Mouse (Mus musculus) myocyte (in vitro differentiated cells): Measurements from ENCODE around the gene Ppbp.

ENCODE experiments used
- E2F4 ChIP-seq: IDR thresholded peaks from one replicate; pipeline ENCODE4 v1.6.1; 2011; ENCODE audit warnings: mild to moderate bottlenecking, control low read depth, moderate library complexity; ENCODE audit not compliant: insufficient read depth
- MAX ChIP-seq: IDR thresholded peaks from one replicate; pipeline ENCODE4 v1.6.1; 2011; ENCODE audit warnings: low read depth, mild to moderate bottlenecking, control low read depth
- MYOD1 ChIP-seq, 3 experiments: IDR thresholded peaks; one replicate each; pipeline ENCODE4 v1.6.1; 2011; ENCODE audit warnings: control low read depth in 2 of 3, low read depth in 2 of 3, mild to moderate bottlenecking in 2 of 3, moderate library complexity in 1 of 3; ENCODE audit not compliant: insufficient read length in 2 of 3, control insufficient read depth in 1 of 3
- MYOG ChIP-seq, 3 experiments: IDR thresholded peaks; one replicate each; pipeline ENCODE4 v1.6.1; 2011; ENCODE audit warnings: control low read depth in 2 of 3, low read depth in 2 of 3, mild to moderate bottlenecking in 2 of 3; ENCODE audit not compliant: insufficient read length in 2 of 3, control insufficient read depth in 1 of 3, insufficient read depth in 1 of 3
- POLR2A ChIP-seq: IDR thresholded peaks from one replicate; pipeline ENCODE4 v1.6.1; 2011; ENCODE audit warnings: low read depth, mild to moderate bottlenecking, control low read depth, moderate library complexity; ENCODE audit not compliant: insufficient read length
- POLR2AphosphoS2 ChIP-seq: IDR thresholded peaks from one replicate; pipeline ENCODE4 v1.6.1; 2011; ENCODE audit warnings: low read depth, control low read depth; ENCODE audit not compliant: insufficient read length
- TCF12 ChIP-seq: IDR thresholded peaks from one replicate; pipeline ENCODE4 v1.6.1; 2011; ENCODE audit warnings: mild to moderate bottlenecking, control low read depth; ENCODE audit not compliant: poor library complexity, insufficient read depth, severe bottlenecking
- USF1 ChIP-seq: IDR thresholded peaks from one replicate; pipeline ENCODE4 v1.6.1; 2011; ENCODE audit warnings: low read depth, mild to moderate bottlenecking, control low read depth, moderate library complexity

- TF ChIP-seq POLR2A (no peak), MAX (no peak), USF1 (no peak), E2F4 (no peak), POLR2AphosphoS2 (no peak), MYOD1 (IDR thresholded peaks at IDR 0.05; ENCODE audit: control insufficient read depth in 1 of 3, insufficient read length in 2 of 3, low read depth in 2 of 3) (no peak), MYOG (IDR thresholded peaks at IDR 0.05; ENCODE audit: control insufficient read depth in 1 of 3, insufficient read depth in 1 of 3, insufficient read length in 2 of 3, low read depth in 2 of 3) (no peak), TCF12 (no peak)
Measured at GRCm38 (mm10) chr5:90775562-90775961, 7.2 kb downstream of the Ppbp start.
